Mouse (Mus musculus) layer of hippocampus, adult 9-10 months (tissue): ENCODE results near the gene Rnf220.

Experiments used
- DNase-seq: peaks from one replicate; pipeline ENCODE4 v3.0.0; 2022; ENCODE audit warnings: low spot score

Gene Rnf220

GRCm38 (mm10) chr4:117302027-117302806 is 194.6 kb downstream of the Rnf220 start:
- no peak for DNase-seq

- no peak for DNase-seq
Observed at GRCm38 (mm10) chr4:117299921-117300320, 196.9 kb downstream of the Rnf220 start.

GRCm38 (mm10) chr4:117297819-117298218 is 199.0 kb downstream of the Rnf220 start:
- DNase-seq = no peak

- DNase-seq = no peak
Observed at GRCm38 (mm10) chr4:117296849-117297593, 199.8 kb downstream of the Rnf220 start.

DNA sequence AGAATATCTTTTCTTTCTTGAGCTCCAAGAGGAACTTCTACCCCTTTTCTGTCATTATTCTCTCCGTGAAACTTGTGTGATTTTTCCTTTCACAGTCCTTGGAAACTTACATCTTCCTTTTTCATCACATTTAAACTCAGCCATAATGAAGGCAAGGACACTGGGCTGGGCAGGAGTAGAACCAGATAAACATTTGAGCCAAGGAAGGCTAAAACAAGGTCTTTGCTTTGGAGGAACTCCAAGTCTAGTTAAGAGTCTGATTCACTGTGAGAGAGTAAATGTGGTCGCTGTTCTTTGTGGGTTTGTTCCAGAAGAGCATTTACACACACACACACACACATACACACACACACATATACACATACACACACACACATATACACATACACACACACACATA is 205.2 kb downstream of the Rnf220 start:
- no peak for DNase-seq

DNA sequence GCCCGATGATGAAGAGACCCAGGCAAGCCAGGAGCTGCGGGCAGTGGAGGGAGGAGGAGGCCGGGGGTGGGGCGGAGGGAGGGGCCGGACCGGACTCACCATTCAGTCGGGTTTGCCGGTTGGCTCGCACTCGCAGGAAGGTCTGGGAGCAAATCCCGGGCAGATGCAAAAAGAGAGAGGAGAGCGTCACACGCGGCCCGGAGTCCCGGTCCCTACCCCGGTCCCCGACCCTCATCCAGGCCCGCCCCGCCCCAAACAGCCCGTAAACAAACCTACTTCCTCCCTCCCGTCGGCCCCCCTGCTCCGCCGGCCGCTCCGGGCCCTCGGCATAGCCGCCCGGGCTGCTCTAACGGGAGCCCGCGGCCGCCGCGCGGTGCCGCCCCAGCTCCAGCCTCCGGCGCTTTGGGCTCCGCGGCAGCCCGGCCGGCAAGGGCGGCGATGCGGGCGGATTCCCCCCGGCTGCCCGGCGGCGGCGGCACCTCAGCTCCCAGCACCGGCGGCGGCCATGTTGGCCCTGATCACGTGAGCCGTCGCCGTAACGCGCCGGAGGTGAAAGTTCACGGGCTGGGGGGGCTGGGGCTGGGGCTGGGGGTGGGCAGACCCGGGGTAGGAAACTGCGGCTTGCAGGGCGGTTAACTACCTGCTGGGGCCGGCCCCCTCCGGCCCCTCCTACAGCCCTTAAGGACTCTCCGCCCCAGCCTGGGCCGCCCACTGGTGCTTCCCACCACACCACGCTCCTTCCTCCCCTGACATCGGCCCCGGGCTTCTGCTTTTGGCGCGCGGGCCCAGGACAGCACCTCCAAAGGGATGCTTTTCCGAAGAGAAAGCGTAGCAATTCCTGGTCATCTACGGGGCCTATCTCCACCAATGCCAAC is 207.7 kb downstream of the Rnf220 start:
- DNase-seq = no peak

DNA sequence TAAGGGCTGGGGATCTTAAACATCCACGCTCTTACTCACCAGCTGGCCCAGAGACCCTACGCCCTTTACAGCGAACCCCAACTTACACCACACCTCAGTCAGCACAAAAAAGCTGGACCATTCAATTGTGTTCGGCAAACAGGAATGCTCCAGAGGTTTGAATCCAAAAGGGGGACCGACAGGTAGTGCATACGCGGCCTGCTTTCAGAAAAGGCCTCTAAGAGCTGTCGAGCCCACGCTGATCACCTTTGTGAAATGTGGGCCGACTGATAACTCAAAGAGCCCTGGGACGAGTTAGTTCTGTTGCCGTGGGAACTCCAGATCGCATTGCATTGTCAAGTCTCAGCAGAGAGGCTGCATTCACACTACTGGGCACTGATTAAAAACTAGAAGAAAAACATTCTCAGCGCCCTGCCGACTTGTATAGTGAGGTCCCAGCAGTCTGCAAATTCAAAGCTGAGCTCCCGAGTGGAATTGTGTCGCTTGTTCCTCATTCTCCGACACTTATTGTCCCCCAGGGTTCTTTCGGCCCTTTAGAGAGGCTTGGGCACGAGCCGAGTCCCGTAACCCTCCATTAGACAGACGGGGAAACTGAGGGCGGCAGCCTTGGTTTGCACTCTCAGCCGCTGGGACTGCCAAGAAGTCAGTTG is 208.4 kb downstream of the Rnf220 start:
- no peak for DNase-seq

DNA sequence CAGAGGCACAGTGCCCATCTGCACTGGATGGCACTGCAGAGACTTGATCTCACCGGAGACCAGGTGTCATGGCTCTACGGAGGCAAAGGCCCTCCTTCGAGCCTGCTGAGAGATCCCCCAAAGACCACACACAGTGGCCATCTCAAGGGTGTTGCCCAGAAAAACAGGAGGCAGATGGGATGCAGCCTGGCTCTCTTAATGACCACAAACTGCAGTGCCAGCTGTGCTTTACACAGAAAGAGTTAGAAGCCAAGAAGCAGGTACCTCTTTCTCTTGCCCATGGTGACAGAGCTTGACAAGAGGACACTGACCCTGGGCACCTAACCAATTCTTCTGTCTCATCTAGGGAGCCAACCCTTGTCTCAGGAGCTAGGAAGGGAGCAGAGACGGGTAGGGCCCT is 212.5 kb downstream of the Rnf220 start:
- no peak for DNase-seq

DNA sequence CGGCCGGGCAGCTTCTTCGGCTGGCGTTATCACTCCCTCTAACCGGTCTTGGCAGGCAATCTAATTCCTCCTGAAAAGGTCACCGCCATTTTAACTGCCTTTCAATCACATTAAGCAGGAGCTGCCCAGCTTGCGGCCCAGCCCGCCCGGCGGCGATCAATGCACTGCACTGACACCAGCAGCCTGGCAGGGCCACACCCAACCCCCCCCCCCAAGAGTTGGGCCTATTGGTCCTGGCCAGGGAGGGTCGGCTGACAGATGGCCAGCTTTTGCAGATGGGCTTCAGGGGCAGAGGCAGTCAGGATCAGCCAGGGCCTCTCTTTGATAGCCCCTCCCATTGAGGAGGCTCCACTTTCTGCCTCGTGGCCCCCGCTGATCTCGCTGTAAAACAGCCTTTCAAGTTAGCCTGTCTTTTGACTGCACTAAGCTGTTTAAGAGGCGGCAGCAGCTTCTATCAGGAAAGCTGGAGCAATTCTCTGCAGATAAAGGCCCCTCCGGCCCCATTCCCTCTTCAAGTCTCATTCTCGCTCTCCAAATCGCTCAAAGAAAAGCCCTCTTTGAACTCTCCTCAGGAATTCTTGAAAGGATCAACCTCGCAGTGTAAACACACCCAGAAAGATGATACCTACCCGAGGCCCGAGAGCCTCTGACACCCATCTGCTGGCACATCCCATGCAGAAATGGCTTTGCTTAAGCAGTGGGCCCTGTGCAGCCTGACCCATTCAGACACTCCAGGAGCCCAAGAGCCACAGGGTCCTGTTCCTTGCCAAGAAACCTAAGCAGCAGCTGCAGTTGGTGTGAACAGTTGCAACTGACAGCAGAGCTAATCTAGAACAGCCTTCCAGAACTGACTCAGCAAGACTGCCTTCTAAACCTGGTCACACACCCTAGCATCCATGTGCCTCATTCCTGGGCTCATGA is 213.3 kb downstream of the Rnf220 start:
- no peak for DNase-seq

DNA sequence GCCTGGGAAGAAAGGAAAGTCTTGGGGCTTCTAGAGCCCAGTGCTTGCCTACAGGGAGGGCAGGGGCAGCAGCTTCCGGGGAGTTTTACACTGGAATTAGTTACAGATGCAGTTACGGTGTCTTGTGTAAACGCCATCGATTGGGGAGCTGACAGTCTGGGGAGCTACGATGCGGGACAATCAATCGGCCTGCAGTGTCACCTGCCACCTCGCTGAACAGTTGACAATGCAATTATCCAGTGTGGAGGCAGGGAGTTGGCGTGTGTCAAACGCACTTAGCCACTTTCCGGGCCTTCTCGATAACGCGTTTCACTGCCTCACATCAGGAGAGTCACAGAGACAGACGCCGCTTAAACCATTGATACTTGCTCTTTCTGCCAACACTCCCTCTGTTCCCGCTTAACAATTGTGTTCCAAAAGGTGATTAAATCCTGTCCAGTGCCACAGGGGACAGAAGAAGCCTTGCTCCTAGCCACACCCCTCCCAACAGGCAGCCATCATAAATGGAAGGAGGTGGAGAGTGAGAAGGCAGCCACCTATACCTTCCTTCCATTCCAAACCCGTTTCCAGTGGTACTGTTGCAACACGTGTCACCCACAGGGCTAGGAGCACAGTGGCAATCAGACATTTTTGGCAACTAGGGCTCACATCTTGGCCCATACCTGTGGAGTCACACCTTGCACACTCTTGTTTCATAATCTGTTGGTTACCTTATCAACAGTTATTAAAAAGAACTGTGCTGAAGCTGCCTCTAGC is 215.6 kb downstream of the Rnf220 start:
- DNase-seq = no peak

GRCm38 (mm10) chr4:117280397-117280930 is 216.4 kb downstream of the Rnf220 start:
- no peak for DNase-seq

GRCm38 (mm10) chr4:117279253-117279642 is 217.6 kb downstream of the Rnf220 start:
- DNase-seq = no peak

- DNase-seq = no peak
Observed at GRCm38 (mm10) chr4:117278381-117279252, 218.2 kb downstream of the Rnf220 start.

GRCm38 (mm10) chr4:117277687-117278086 is 219.2 kb downstream of the Rnf220 start:
- no peak for DNase-seq

DNA sequence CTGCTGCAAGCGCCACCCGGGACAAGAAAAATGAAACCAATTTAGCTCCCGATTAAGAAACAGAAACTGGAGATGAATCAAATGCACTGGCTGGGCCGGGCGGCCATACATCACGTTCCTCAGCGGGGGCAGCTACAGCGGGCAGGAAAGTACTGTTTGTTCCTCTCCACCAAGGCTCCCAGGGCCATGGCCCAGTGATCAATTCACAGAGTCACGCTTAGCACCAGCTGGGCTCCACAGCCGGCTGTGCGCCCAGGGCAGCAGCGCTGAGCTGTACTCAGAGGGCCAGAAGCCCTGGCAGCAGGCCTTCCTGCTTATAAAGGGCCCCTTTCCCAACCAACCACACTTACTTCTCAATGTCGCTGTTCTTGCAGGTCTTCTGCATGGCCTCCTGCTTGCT is 219.8 kb downstream of the Rnf220 start:
- DNase-seq = no peak

DNA sequence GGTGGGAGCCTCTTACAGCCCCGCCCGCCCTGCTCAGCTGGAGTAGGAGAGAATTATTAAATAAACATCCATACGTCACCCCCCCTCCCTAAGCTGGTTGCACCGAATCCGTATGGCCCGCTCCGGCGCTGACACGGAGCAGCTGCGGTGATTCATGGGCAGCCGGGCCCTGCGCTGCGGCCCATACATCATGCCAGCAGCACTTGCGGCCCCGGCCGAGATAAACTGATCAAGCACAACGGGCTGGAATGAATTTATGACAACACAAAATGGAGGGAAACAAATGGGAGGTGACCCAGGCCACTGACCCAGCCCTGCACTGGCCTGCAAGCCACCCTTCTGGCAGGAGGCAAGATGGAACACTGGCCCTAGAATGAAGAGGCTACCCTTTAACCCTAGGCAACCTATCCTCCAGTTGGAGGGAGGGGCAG is 220.6 kb downstream of the Rnf220 start:
- DNase-seq = no peak

DNA sequence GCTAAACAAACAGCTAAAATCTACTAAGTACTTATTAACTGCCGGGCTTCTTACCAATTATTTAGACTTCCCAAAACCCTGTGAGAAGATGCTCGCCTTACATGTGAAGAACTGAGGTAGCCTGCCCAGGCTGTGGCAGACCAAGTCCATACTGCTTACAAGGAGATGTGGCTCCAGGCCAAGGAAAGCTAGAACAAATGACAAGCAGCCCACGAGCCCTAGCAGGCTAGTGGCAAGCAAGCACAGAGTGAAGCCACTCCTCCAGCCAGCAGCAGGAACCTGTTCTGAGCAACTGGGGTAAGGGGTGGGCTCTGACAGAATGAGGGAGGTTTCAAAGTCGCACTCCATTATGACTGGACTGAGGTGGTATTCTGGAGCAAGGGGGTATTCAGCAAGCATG is 222.1 kb downstream of the Rnf220 start:
- no peak for DNase-seq

DNA sequence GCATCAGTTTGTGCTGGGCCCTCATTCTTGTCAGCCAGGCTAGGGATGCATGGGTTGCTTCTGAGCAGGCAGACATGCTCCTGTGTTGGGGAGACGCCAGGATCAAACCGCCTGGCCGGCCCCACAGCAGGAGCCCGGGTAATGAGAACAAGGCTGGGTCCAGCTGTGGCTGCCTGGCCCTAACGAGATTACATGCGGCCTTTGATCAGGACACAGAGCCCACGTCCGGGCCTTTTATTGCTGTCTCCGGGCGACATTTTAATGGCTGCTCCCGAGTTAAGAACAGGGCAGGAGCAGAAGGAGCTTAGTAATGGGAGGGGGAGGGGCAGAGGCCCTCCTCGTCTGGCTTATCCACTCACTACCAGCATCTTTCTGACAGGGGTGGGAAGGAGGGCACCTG is 224.4 kb downstream of the Rnf220 start:
- DNase-seq = no peak

- peak; percentile 63 for DNase-seq
Observed at GRCm38 (mm10) chr4:117270278-117270677, 226.6 kb downstream of the Rnf220 start.
